Mouse (Mus musculus) c-Kit-positive CD71-positive TER-119-negative erythroid progenitor cells, embryonic 14.5 days (primary cell): Measurements from ENCODE around the gene Cdk7.

Source experiments
- DNase-seq: peaks from one replicate; pipeline ENCODE4 v3.0.0-alpha.2; 2013; ENCODE audit warnings: low read depth

The Cdk7 gene

DNA sequence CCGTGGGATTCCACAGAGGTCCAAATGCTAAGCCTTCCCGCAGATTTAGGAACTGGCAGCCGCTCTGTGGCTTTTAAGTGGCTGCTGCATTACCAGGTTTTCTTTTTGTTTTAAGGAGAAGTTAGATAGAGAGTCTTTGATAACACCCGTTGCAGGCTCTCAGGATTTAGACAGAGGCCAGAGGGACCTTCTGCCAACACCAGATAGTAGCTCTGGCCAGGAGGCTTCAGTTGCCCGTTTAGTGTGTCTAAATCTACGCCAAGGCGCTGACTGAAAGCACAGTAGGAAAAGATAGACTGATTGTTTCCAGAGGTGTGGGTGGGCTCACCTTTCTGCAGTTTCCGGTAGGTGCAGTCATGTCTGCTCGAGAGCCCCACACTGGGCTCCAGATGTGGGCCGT, 5.5 kb downstream of the Cdk7 start:
- DNase-seq, result peak; percentile 57

DNA sequence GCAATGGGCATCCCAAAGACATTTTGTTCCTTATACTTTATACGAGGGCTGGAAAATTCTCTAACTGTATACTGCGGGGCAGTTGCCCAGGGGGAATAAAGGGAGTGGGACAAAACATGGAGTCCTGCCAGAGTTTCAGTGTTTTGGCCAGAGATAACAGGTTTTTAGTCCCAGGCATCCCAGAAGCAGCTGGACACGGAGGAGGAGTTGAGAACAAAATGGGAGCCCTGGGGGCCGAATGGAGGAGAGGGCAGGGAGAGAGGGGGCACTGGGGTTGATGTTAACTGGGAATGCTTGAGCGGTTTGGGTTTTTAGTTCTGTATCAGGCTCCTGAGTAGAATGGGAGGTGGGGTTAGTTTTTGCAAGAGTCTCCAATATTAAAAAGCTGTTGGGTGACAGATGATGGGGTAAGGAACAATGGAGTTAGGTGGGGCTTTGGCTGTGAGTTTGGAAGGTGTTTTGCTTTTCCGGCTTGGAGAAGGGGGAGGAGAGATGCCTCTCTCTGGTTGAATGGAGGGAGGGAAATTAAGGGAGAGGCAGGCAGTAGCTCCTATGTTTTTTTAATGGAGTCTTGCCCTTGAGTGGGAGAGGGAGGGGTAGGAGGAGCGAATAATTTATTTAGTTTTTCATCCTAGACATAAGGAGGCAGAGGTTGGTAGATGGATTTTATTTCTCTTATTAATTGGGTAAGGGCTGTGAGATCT, 6.5 kb downstream of the Cdk7 start:
- no peak for DNase-seq

DNA sequence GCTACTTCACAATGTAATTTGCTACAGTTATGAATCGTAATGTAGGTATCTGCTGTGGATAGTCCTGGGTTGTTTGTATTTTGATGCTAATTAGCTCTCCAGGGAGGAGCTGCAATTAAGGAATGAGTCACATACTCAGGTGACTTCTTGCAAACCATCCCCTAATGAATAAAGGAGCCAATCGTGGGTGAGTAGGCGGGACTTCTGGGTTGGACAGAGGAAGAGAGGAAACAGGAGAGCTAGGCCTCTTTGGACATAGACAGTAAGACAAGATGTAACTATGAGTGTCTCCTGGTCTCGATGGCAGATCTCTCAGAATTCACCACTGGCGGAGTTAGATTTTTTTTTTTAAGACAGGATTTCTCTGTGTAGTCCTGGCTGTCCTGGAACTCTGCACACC, 9.1 kb downstream of the Cdk7 start:
- no peak for DNase-seq

DNA sequence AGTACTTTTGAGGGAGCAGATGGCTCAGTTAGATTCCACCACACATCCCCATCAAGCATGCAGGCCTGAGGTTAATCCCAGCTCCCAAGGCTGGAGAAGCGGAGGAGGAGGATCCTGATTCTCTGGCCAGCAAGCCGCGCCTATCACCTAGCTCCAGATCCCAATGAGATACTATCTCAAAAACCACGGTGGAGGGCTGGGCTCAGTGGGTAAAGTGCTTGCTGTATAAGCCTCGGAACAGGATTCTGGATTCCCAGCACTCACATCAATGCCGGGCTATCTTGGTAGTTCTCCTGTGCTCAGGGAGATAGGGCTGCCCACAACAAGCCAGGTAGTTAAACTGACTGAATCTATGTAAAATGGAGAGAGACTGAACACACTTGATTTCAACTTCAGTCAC, 15.3 kb downstream of the Cdk7 start:
- DNase-seq, result no peak

DNA sequence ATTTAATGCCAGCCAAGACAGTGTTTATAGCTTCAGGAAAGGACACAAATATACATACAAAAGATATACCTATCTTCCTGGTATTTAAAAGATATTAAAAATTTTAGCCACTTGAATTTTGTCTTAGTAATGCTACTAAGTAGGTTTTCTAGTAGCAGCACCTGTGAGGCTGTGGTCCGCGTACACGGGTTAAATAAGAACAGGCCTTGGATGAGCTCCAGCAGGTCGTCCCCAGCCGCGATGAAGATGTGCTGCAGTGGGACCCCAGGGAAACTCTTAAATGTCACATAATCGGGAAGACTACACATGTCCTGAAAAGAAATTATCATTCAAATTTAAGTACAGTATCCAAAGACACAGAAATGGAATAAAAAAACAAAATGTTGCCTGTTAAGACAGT, 24.5 kb downstream of the Cdk7 start:
- no peak for DNase-seq

DNA sequence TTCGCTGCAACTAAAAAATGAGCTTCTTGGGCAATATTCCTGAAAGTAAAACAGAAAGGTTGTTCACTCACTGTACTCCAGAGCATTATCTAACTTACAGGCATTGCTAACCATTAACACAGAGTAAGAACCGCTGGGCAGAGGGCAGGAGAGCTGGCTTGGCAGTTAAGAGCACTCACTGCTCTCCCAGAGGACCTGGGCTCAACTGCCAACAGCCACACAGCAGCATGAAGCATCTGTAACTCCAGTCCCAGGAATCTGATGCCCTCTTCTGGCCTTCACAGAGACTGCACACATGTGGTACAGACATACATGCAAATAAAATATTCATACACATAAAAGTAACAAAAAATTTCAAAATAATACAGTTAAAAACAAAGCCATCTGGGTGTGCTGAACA, 27.3 kb downstream of the Cdk7 start:
- DNase-seq, result no peak

DNA sequence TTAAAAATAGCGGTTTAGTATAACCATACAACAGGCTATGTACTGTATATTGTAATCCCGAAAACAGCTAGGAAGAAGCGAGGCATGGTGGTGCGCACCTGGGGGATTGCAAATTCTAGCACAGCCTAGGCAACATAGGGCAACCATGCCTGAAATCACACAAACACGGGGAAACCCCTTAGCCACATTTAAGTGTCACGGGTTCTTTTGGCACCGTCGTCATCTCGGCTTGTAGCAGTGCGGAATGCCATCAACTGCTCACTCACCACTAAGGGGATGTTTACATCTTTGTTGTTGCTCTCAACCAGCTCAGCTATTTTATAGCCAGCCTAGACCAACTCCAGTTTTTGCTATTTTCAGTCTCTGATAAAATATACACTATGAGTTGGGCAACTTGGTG, 31.9 kb downstream of the Cdk7 start:
- DNase-seq, result no peak

DNA sequence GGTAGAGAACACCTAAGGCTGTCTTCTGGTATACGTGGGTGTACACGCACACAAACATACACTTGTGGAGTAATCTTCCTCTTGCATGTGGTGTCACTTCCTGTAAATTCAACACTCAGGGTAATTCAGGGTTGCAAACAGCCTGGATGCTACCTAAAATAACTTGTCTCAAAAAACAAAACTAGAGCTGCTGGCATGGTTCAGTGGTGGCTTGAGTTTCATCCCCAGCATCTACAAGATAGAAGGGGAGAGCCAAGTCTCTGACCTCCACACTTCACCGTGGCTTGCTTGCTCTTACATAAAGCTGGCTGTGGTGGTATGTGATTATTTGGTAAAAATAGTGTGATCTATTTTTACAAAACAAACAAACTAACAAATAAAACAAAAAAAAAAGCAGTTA, 33.2 kb downstream of the Cdk7 start:
- no peak for DNase-seq

DNA sequence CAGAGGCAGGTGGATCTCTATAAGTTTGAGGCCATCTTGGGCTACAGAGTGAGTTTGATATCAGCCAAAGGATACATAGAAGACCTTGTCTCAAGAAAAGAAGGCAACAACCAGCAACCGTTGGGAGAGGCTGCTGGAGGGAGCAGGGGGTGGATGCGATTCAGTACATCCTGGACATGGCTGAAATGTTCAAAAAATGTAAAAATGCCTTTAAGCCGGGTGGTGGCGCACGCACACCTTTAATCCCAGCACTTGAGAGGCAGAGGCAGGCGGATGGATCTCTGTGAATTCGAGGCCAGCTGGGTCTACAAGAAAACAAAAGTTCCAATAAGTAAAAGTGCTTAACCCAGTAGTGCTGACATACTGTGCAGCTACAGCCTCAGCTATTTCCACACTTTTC, 43.2 kb downstream of the Cdk7 start:
- DNase-seq, result no peak

DNA sequence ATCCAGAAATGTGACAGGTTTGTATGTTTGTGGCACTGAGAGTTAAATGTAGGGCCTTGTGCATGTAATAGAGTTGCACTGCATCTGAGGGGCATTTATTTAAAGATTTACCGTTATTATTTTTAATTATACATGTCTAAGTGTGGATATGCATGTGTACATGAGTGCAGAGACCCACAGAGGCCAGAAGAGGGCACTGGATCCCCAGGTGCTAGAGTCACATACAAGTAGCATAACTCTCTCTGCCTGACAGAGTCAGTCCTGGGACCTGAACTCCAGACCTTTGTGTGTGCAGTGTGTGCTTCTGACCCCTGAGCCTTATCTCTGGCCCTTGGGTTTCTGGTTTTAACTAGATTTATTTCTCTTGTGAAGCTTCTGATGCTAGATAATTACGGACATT, 46.4 kb downstream of the Cdk7 start:
- peak; percentile 53 for DNase-seq

DNA sequence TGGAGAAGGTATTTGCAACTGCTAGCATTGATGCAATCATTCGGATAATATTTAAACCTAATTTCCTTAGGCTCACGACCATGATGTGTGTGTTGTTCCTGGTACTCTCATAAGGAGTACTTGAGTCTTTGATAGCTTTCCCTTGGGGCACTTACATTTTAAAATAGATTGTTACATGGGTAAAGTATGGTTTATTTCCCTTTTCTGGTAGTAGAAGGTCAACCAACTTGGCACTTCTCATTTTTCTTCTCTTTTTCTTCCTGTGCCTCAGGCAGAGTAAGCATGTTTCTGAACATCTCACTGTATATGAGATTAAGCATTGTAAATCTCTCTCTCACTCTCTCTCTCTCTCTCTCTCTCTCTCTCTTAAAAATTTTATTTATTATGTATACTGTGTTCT, 47.9 kb downstream of the Cdk7 start:
- DNase-seq, result no peak

DNA sequence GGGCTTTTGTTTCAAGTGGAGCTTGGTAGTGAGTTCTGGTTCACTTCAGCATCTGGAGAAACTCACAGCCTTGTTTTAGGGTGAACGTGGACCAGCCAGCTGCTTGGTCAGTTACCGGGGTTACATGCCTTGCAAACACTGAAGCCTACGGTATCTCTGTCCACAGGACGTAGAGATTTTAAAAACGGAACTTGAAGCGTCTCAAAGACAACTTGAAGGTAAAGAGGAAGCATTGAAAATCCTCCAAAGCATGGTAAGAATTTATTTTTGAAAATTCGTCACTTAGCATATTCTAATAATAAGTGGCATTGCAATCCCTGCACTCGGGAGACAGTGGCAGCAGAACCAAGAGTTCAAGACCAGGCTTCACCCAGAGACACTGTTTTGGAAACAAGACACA, 49.1 kb downstream of the Cdk7 start:
- DNase-seq, result no peak

DNA sequence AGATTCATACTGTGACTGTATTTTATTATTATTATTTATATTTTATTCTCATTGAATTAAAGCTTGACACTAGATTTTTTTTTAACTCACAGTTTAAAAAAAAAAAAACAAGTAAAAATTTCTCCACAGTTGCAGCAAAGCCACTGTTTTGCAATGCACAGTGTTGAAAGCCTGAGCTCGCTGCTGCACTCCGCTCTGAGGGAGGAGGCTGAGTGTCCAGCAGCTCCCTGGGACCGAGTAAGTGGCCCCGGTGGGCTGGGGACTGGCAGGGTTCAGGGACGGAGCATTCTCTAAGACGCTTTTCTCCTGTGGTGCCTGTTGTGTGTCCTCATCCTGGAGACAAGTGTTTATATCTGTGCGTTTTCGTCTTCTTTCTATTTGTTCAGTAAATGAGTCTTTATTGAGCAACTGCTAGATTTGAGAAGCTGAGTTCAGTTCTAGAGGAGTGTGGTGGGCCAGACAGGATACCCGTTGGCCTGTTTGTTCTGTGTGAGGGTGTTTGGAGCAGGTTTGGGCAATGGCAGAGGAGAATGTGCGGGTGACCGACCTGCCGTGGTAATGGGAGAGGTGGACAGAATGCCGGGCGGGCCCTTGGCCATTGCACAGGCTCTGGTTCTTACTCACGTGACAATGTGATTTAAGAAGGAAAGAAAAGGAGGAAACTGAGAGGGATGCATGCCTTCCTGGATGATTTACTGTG, 54.7 kb downstream of the Cdk7 start:
- no peak for DNase-seq

DNA sequence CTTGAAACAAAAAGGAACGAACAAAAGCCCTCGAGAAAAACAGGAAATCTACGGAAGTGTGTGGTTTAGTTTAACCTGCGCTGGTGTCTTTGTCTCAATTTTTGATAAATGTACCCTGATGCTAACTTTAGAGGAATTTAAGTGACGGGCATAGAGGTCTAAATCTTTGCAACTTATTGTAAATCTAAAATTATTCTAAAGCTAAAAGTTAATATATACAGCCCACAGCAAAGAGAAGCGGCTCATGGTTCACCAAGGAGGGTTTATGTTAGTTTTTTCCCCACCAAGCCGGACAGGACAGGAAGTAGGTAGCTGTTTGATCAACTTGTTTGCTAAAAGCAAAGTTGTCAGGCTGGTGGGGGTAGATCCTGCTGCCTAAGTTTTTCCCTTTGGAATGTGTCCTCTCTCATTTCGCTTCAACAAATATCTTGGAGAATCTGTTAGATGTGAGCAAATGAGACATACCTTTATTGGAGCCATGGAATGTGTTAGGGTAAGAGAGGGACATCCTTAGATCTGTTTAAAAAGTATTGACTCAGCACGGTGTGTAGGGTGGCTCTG, 60.5 kb downstream of the Cdk7 start:
- no peak for DNase-seq

DNA sequence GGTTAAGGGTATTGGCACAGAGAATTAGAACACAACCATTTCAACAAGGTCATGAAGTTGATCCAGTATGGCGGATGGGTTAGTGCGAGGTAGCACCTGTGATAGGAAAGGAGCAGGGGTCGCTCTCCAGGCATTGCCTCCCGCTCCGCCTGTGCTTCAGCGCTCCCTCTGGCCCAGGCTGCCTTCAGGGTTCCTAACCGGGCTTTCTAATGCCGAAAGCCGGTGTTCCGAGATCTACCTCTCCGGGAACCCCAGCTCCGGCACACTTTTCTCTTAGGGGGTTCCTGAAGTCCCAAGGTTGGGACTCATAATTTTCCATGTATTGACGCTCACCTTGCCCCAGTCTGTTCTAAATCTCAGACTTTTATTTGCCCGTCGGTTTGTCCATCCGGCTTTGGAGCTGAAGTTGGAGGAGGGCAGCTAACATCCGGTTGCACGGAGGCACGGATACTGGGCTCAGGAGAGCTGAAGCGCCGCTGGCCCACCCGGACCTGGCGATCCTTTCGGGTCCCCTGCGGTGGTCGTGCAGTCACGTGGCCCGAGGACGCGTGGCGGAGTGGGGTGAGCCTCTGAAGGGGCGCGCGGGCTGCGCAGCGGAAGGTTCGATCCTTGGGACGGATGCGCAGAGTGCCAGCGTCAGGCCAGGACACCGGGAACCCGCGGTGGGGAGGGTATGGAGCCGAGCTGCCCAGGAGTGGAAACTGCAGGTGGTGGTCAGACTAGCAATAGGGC, 61.3 kb downstream of the Cdk7 start, which contains the start of gene Ccdc125:
Gene Ccdc125 (plus strand): TSS at position 427 of the 732 bp plus-strand sequence.
- no peak for DNase-seq

DNA sequence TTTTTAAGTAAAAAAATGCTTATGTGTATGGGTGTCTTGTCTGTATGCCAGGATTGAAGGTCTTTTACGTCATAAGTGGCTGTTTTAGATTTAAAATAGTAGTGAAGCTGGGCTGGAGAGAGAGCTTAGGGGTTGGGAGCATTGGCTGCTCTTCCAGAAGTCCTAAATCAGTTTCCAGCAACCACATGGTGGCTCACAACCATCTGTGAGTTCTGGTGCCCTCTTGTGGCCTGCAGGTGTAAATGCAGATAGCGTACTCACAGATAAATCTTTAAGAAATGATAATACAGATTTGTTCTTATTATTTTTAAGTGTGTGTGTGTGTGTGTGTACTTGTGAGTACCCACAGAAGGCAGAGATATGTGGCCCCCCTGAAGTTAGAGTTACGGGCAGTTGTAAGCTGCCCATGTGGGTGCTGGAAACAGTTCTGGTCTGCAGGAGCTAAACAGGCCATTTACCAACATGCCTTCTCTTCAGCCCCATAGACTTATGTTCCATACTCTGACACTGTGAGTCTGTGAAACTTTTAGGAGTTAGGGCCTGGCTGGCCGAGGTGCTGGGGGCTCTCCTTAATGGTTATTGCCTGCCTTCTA, 70.8 kb downstream of the Cdk7 start:
- peak; percentile 63 for DNase-seq

DNA sequence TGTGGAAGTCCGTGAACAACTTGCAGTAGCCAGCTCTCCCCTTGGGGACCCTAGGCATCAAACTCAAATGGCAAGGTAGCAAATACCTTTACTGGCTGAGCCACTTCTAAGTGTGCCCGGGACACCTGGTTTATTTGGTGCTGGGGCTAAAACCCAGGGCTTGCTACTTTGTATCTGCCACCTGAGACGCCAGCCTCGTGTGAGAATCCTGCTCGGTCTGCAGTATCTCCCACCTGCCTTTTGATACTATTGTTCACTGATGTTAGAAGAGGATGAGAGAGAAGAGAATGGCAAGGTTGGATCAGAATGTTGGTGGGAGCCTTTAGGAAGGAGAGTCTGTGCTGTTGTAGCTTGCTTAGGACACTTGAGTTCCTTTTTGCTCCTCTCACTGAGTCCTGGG, 72.6 kb downstream of the Cdk7 start:
- no peak for DNase-seq
